Mouse (Mus musculus) C2C12 (cell line): ENCODE measurements around the gene Notch4.

Experiments
- CEBPB ChIP-seq: IDR thresholded peaks from one replicate; pipeline ENCODE4 v1.6.1; 2011; ENCODE audit warnings: low read depth, mild to moderate bottlenecking, control low read depth, moderate library complexity
- CTCF ChIP-seq: IDR thresholded peaks from one replicate; pipeline ENCODE4 v1.5.1; 2011; ENCODE audit not compliant: control insufficient read depth, insufficient read depth, insufficient read length
- MAX ChIP-seq: IDR thresholded peaks from one replicate; pipeline ENCODE4 v1.6.1; 2011; ENCODE audit warnings: mild to moderate bottlenecking, control low read depth
- MYOG ChIP-seq: IDR thresholded peaks from one replicate; pipeline ENCODE4 v1.6.1; 2011; ENCODE audit not compliant: control insufficient read depth, insufficient read length; ENCODE audit errors: extremely low read depth
- USF1 ChIP-seq: IDR thresholded peaks from one replicate; pipeline ENCODE4 v1.6.1; 2011; ENCODE audit warnings: low read depth, mild to moderate bottlenecking, control low read depth, moderate library complexity

DNA sequence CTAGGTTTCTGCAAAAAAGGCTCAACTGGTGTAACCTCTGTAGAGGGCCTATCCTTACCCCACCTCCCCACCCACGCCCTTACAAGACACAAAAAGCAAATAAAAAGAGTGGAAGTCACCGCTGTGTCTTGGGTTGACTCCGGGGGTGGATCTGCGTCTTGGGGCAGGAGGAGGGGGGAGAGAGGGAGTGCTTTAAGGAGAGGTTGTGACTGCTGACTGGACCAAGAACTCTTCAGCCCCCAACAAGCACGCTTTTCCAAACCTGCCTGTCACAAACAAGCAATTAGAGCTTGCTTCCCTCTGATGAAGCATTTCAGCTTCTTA, 64.5 kb downstream of the Notch4 start:
- TF ChIP-seq MAX (no peak), CTCF (no peak), USF1 (no peak), MYOG (no peak), CEBPB (no peak)
